Mouse (Mus musculus) kidney, embryonic 16.5 days (tissue): Measurements from ENCODE around the gene Sash1. TPM values are rescaled to one million over a fixed set of nuclear protein-coding genes. Genes with fewer than 3 reads are reported as not detected.

Source experiments
- ATAC-seq: fragments of 200-750 bp; cut with Nextera tagmentation; 2 replicates; pipeline ENCODE4 v1.8.0; 2017; ENCODE audit warnings: moderate TSS enrichment; ENCODE audit not compliant: low FRiP score, low TSS enrichment
- H3K27ac ChIP-seq: fragments of 300-500 bp; sonication (generic); 2 replicates; pipeline ENCODE4 v1.5.1; 2014; ENCODE audit warnings: low read length
- H3K27me3 ChIP-seq: fragments of 300-500 bp; sonication (generic); 2 replicates; pipeline ENCODE4 v1.6.1; 2014; ENCODE audit warnings: low read length, control low read depth, mixed read lengths; ENCODE audit not compliant: insufficient read depth
- H3K36me3 ChIP-seq: fragments of 300-500 bp; sonication (generic); 2 replicates; pipeline ENCODE4 v1.6.1; 2014; ENCODE audit warnings: low read length, control low read depth, mixed read lengths; ENCODE audit not compliant: insufficient read depth
- H3K4me1 ChIP-seq: fragments of 300-500 bp; sonication (generic); 2 replicates; pipeline ENCODE4 v1.6.1; 2014; ENCODE audit warnings: low read length, control low read depth, mixed read lengths; ENCODE audit not compliant: insufficient read depth
- H3K4me2 ChIP-seq: fragments of 300-500 bp; sonication (generic); replicated peaks from 2 replicates; pipeline ENCODE4 v1.6.1; 2014; ENCODE audit warnings: low read depth, low read length
- H3K4me3 ChIP-seq: fragments of 300-500 bp; sonication (generic); 2 replicates; pipeline ENCODE4 v1.5.1; 2014; ENCODE audit warnings: mild to moderate bottlenecking, low read length
- H3K9ac ChIP-seq: fragments of 300-500 bp; sonication (generic); replicated peaks from 2 replicates; pipeline ENCODE4 v1.6.1; 2014; ENCODE audit warnings: low read length
- H3K9me3 ChIP-seq: fragments of 300-500 bp; sonication (generic); 2 replicates; pipeline ENCODE4 v1.6.1; 2016; ENCODE audit warnings: low read length, control low read depth
- WGBS: fragments of 180-500 bp; shearing (Covaris S2); extraction: QIAGEN DNeasy Blood & Tissue Kit; methylation state at CpG from one replicate; pipeline ENCODE4 v1.1.7; 2014; 5-methylcytosine and 5-hydroxymethylcytosine counted together
- polyA plus RNA-seq: library from polyadenylated mRNA; unstranded; fragments of >200 nt; fragmentation: Nextera tagmentation; extraction: Ambion mirVana; gene quantifications from 2 replicates; pipeline ENCODE4 v1.2.1, GENCODE M21; 2015

Gene Sash1
- polyA plus RNA-seq, 1 experiment from 2014 or later = 3.1 TPM

GRCm38 (mm10) chr10:8925299-8925698, 39.4 kb upstream of the Sash1 start:
- no peaks in the 10 kb centered on the region for H3K36me3 ChIP-seq
- H3K27ac ChIP-seq = no peak overlapping the region
- ATAC-seq = peak; percentile 61; the same call in 1 of the 2 replicates
- H3K9ac ChIP-seq = no peak overlapping the region
- WGBS = 68% methylated on average over 5 of the region's 5 CpGs
- H3K4me2 ChIP-seq = no peak overlapping the region
- H3K9me3 ChIP-seq = no peaks in the 10 kb centered on the region
- no peaks in the 10 kb centered on the region for H3K27me3 ChIP-seq
- no peaks in the 10 kb centered on the region for H3K4me1 ChIP-seq
- no peak overlapping the region for H3K4me3 ChIP-seq

DNA sequence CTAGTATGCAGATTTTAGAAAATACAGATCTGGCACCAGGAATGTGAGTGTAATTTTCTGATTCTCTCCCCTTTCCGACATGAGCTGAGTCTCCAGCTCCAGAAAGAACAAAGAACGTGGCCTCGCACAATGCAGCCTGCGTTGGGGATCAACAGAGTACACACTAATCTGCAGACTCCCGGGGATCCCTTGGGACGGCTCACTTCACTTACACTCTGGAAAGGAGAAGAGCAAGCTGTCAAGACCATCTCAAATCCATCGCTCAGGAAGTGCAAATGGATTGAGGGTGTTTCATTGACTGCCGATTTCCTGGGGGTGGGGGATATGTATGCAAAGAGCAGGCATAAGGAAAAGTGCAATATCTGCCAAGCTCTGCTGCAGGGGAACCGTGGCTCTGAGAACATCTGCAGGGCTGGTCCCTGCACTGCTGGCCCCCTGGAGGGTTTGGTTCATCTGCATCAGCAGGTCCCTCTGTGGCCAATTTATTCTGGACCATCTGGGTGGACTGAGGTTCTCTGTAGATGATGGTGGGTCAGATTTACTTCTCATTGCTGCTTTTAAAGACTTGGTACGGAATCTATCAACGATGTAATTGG, 35.3 kb upstream of the Sash1 start:
- ATAC-seq = no peak
- Histone ChIP-seq H3K4me2 (no peak overlapping the region), H3K9ac (no peak overlapping the region), H3K4me1 (no peaks in the 10 kb centered on the region), H3K9me3 (no peaks in the 10 kb centered on the region), H3K27ac (no peak overlapping the region), H3K36me3 (no peaks in the 10 kb centered on the region), H3K27me3 (no peaks in the 10 kb centered on the region), H3K4me3 (no peak overlapping the region)
- 82% methylated on average over 11 of the region's 11 CpGs for WGBS

- H3K27me3 ChIP-seq = no peaks in the 10 kb centered on the region
- H3K36me3 ChIP-seq = no peaks in the 10 kb centered on the region
- no peak overlapping the region for H3K4me3 ChIP-seq
- no peaks in the 10 kb centered on the region for H3K9me3 ChIP-seq
- no peaks in the 10 kb centered on the region for H3K4me1 ChIP-seq
- no peak overlapping the region for H3K9ac ChIP-seq
- H3K27ac ChIP-seq = no peak overlapping the region
- H3K4me2 ChIP-seq = no peak overlapping the region
- 70% methylated on average over 2 of the region's 2 CpGs for WGBS
- ATAC-seq = no peak
Measured at GRCm38 (mm10) chr10:8917798-8918197, 31.9 kb upstream of the Sash1 start.

DNA sequence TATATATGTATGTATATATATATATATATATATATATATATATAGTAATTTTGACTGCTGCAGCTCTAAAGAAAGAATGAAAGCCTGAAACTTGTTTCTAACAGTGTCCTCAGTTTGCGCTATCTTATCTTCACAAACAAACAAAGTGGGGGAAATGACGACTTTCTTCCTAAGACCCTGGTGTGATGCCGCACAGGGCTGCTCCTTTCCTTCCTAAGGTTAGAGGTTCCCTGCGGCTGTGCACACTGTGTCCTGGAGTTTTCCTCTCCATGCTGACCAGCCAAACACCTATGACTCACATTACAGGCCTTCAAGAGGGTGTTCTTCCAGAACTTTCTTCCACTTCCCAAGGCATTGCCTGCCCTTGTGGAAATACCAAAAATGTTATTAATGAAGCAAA, 31.5 kb upstream of the Sash1 start:
- 84% methylated on average over 4 of the region's 4 CpGs for WGBS
- Histone ChIP-seq H3K9ac (no peak overlapping the region), H3K4me2 (no peak overlapping the region), H3K36me3 (no peaks in the 10 kb centered on the region), H3K27ac (no peak overlapping the region), H3K4me1 (no peaks in the 10 kb centered on the region), H3K9me3 (no peaks in the 10 kb centered on the region), H3K4me3 (no peak overlapping the region), H3K27me3 (no peaks in the 10 kb centered on the region)
- ATAC-seq = no peak

- WGBS = 75% methylated on average over 5 of the region's 5 CpGs
- Histone ChIP-seq H3K9ac (no peak overlapping the region), H3K27ac (no peak overlapping the region), H3K4me3 (no peak overlapping the region), H3K4me2 (no peak overlapping the region), H3K27me3 (no peaks in the 10 kb centered on the region), H3K36me3 (no peaks in the 10 kb centered on the region), H3K4me1 (peaks cover 5% of the 10 kb centered on the region), H3K9me3 (no peaks in the 10 kb centered on the region)
- ATAC-seq = no peak
Measured at GRCm38 (mm10) chr10:8915755-8916154, 29.9 kb upstream of the Sash1 start.

GRCm38 (mm10) chr10:8913904-8914303, 28.0 kb upstream of the Sash1 start:
- H3K27ac ChIP-seq = no peak overlapping the region
- ATAC-seq = no peak
- H3K9me3 ChIP-seq = no peaks in the 10 kb centered on the region
- H3K36me3 ChIP-seq = no peaks in the 10 kb centered on the region
- no peak overlapping the region for H3K4me3 ChIP-seq
- H3K27me3 ChIP-seq = no peaks in the 10 kb centered on the region
- H3K9ac ChIP-seq = no peak overlapping the region
- WGBS = 79% methylated on average over 4 of the region's 4 CpGs
- no peak overlapping the region for H3K4me2 ChIP-seq
- peaks cover 14% of the 10 kb centered on the region for H3K4me1 ChIP-seq

DNA sequence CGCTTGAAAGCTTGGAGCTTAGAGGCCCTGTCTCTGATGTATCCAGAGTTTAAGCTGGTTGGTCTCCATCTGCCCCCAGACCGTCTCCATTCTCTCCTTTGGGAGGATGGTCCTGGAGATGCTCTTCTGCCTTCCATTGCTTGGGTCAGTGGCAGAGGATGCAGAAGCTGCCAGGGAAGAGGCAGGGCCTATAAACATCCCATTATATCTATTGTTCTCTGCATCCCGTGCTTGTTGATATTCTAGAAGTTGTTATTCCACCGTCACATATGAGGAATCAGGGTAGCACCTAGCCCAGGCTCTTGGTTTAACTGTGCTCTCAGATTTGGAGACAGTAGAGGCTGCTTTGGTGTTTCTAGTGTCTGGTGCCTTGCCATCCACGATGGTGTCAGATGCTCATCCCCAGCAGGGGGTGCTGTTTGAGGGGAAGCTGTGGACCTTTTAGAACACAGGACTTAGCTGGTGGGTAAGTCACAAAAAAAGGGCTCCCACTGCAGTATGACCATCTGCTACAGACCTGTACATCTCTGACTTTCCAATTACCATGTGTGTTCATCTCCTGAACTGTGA, 26.9 kb upstream of the Sash1 start:
- Histone ChIP-seq H3K27ac (peak overlapping the region; percentile 19), H3K4me2 (no peak overlapping the region), H3K36me3 (no peaks in the 10 kb centered on the region), H3K27me3 (no peaks in the 10 kb centered on the region), H3K9ac (no peak overlapping the region), H3K9me3 (no peaks in the 10 kb centered on the region), H3K4me3 (no peak overlapping the region), H3K4me1 (peaks cover 14% of the 10 kb centered on the region)
- WGBS = 73% methylated on average over 5 of the region's 5 CpGs
- no peak for ATAC-seq

GRCm38 (mm10) chr10:8912213-8912612, 26.3 kb upstream of the Sash1 start:
- peaks cover 14% of the 10 kb centered on the region for H3K4me1 ChIP-seq
- no peak overlapping the region for H3K4me2 ChIP-seq
- H3K4me3 ChIP-seq = no peak overlapping the region
- WGBS = 53% methylated on average over 4 of the region's 4 CpGs
- no peaks in the 10 kb centered on the region for H3K27me3 ChIP-seq
- peak overlapping the region; percentile 19 for H3K27ac ChIP-seq
- no peak for ATAC-seq
- no peaks in the 10 kb centered on the region for H3K36me3 ChIP-seq
- no peak overlapping the region for H3K9ac ChIP-seq
- H3K9me3 ChIP-seq = no peaks in the 10 kb centered on the region

DNA sequence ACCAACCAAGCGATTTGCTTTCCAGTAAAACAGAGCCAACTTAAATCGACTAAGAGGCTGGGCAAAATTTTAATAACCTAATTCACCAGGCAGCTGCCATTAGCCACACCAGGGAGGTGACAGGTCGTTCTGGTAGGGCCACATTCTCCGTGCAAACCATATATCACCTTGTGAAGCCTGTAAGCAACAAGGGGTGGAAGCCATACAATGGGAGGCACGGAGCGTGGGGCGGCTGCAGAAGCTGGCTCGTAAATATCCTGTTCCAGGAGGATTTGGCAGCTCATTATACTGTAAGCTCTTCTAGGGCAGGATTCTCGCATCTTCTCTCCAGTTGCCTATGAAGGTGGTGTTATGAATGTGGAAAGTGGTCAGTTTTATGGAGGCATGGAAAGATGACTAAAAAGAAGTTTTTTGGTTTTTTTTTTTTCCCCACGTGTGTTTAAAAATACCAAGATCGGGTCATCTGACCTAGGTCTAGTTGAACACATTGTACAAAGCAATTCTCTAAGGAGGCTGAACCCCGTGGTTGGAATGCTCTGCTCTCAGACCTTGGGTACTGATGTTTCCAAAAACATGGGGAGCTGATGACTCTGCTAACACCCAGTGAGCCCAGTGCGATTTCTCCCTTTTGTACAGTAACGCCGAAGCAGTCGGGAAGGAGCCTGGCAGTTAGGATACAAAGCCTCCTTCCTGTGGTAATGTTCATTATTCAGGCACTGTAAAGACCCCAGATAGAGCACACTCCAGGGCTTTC, 24.5 kb upstream of the Sash1 start:
- H3K4me1 ChIP-seq = peaks cover 14% of the 10 kb centered on the region
- H3K27ac ChIP-seq = peak overlapping the region; percentile 55; the same call in 1 of the 2 replicates
- H3K27me3 ChIP-seq = no peaks in the 10 kb centered on the region
- WGBS = 37% methylated on average over 16 of the region's 16 CpGs
- no peaks in the 10 kb centered on the region for H3K36me3 ChIP-seq
- no peaks in the 10 kb centered on the region for H3K9me3 ChIP-seq
- no peak overlapping the region for H3K4me3 ChIP-seq
- ATAC-seq = no peak
- H3K4me2 ChIP-seq = 0 out of 2 replicates have a peak overlapping the region, but pooled peaks have one; percentile 1
- no peak overlapping the region for H3K9ac ChIP-seq

- ATAC-seq = no peak
- H3K9ac ChIP-seq = no peak overlapping the region
- 92% methylated on average over 6 of the region's 6 CpGs for WGBS
- H3K4me2 ChIP-seq = no peak overlapping the region
- no peaks in the 10 kb centered on the region; the same call in 1 of the 2 replicates for H3K4me1 ChIP-seq
- no peaks in the 10 kb centered on the region for H3K36me3 ChIP-seq
- H3K27ac ChIP-seq = no peak overlapping the region
- no peaks in the 10 kb centered on the region for H3K9me3 ChIP-seq
- no peaks in the 10 kb centered on the region for H3K27me3 ChIP-seq
- no peak overlapping the region for H3K4me3 ChIP-seq
Measured at GRCm38 (mm10) chr10:8903086-8903485, 17.2 kb upstream of the Sash1 start.
